Mouse (Mus musculus): ENCODE data around the gene Clec4a2. TPM values are rescaled to one million over a fixed set of nuclear protein-coding genes. Genes with fewer than 3 reads are reported as not detected.
"Not testable (repeated sequence)": the region's sequence is repeated elsewhere in the genome, so short reads cannot be mapped to it uniquely, and the experiment has no call there.

The Clec4a2 gene
- polyA plus RNA-seq (2015; fragmentation: Nextera tagmentation; extraction: Ambion mirVana), result 0.74 and 1.4 TPM in 2 replicates

- peaks cover 12% of the 10 kb centered on the region; the same call in 1 of the 2 replicates for H3K9me3 ChIP-seq
- H3K27ac ChIP-seq (replicated peaks); H3K4me3 ChIP-seq; H3K9ac ChIP-seq; H3K36me3 ChIP-seq; ATAC-seq (ENCODE audit: low read depth); H3K27me3 ChIP-seq; H3K4me2 ChIP-seq; H3K4me1 ChIP-seq (replicated peaks): not testable (repeated sequence)
- WGBS, result 72% methylated on average over 1 of the region's 1 CpGs
Measured at GRCm38 (mm10) chr6:123106128-123106527, at the start of gene Clec4a2. TSS of gene Clec4a2 (plus strand) at chr6:123106428.

GRCm38 (mm10) chr6:123095125-123095843 lies 10.9 kb upstream of the Clec4a2 start:
- Histone ChIP-seq H3K4me2 (no peak overlapping the region), H3K9me3 (peaks cover 4% of the 10 kb centered on the region; the same call in 1 of the 2 replicates), H3K27me3 (no peaks in the 10 kb centered on the region), H3K4me3 (no peak overlapping the region), H3K9ac (no peak overlapping the region), H3K36me3 (no peaks in the 10 kb centered on the region), H3K27ac (replicated peaks) (no peak overlapping the region), H3K4me1 (replicated peaks) (no peaks in the 10 kb centered on the region)
- WGBS, result 94% methylated on average over 4 of the region's 4 CpGs
- ATAC-seq (ENCODE audit: low read depth), result no peak

DNA sequence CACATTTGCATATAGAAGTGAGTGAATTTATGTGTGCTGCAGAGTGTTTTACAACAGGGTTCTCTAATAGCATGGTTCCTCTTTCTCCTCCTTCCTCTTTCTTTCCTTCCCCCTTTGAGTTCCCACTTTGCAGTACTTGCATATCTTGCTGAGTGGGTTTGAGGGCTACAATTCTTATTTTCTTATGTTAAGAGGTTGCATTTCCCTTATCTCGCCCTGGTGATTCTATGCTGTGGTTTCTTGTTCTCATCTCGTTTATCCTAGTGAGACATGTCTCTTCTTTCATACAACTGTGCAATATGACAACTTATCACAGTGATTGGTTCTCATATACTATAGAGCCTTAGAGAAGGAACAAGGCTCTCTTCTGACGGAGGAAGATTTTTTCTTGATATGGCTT lies 17.0 kb downstream of the Clec4a2 start:
- 81% methylated on average over 3 of the region's 3 CpGs for WGBS
- no peaks in the 10 kb centered on the region for H3K27me3 ChIP-seq

GRCm38 (mm10) chr6:123127173-123127572 lies 20.9 kb downstream of the Clec4a2 start:
- WGBS, result 78% methylated on average over 1 of the region's 1 CpGs
- Histone ChIP-seq H3K4me1 (replicated peaks) (no peaks in the 10 kb centered on the region), H3K27ac (replicated peaks) (no peak overlapping the region), H3K9ac (no peak overlapping the region), H3K36me3 (no peaks in the 10 kb centered on the region), H3K4me2 (no peak overlapping the region), H3K27me3 (no peaks in the 10 kb centered on the region), H3K9me3 (no peaks in the 10 kb centered on the region; the same call in 1 of the 2 replicates), H3K4me3 (no peak overlapping the region)
- ATAC-seq (ENCODE audit: low read depth), result no peak

More for the DNA sequence above, 17.0 kb downstream of the Clec4a2 start:
- Histone ChIP-seq H3K27ac (replicated peaks) (no peak overlapping the region), H3K4me1 (replicated peaks) (no peaks in the 10 kb centered on the region), H3K9ac (no peak overlapping the region), H3K9me3 (no peaks in the 10 kb centered on the region), H3K4me2 (no peak overlapping the region), H3K36me3 (no peaks in the 10 kb centered on the region), H3K4me3 (no peak overlapping the region)
- ATAC-seq (ENCODE audit: low read depth), result no peak

GRCm38 (mm10) chr6:123137766-123138526 lies 31.7 kb downstream of the Clec4a2 start:
- not testable (repeated sequence) for H3K9ac ChIP-seq; H3K4me1 ChIP-seq (replicated peaks); H3K36me3 ChIP-seq; H3K27me3 ChIP-seq; H3K4me2 ChIP-seq; ATAC-seq (ENCODE audit: low read depth); H3K4me3 ChIP-seq; H3K9me3 ChIP-seq; H3K27ac ChIP-seq (replicated peaks)
- WGBS, result 72% methylated on average over 29 of the region's 29 CpGs

- Histone ChIP-seq H3K9me3 (no peaks in the 10 kb centered on the region), H3K36me3 (no peaks in the 10 kb centered on the region), H3K4me3 (no peak overlapping the region), H3K4me1 (replicated peaks) (no peaks in the 10 kb centered on the region), H3K27me3 (no peaks in the 10 kb centered on the region), H3K27ac (replicated peaks) (no peak overlapping the region), H3K4me2 (no peak overlapping the region), H3K9ac (no peak overlapping the region)
- ATAC-seq (ENCODE audit: low read depth), result no peak
- WGBS, result 47% methylated on average over 1 of the region's 1 CpGs
Measured at GRCm38 (mm10) chr6:123170106-123170505, 63.9 kb downstream of the Clec4a2 start.

DNA sequence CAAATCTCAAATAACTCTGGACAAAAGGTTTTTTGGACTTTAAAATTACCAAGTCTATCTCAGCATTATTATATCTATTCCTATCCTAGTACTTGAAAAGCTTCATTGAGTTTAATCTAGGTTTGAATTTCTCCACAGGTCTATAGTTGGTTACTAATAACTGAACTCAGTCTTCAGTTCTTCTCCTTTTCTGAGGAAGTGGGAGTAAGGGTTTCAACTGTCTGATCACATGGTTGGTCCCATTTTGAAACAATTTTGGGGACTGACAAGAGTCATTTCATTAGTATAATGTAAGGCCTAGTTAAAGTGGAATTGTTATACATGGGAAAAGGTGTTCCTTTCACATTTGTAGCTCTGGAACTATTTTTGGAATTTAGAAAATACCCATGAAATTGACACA lies 64.8 kb downstream of the Clec4a2 start:
- Histone ChIP-seq H3K4me2 (no peak overlapping the region), H3K27me3 (no peaks in the 10 kb centered on the region), H3K4me1 (replicated peaks) (no peaks in the 10 kb centered on the region), H3K9ac (no peak overlapping the region), H3K9me3 (no peaks in the 10 kb centered on the region), H3K36me3 (no peaks in the 10 kb centered on the region), H3K27ac (replicated peaks) (no peak overlapping the region), H3K4me3 (no peak overlapping the region)
- ATAC-seq (ENCODE audit: low read depth), result no peak

DNA sequence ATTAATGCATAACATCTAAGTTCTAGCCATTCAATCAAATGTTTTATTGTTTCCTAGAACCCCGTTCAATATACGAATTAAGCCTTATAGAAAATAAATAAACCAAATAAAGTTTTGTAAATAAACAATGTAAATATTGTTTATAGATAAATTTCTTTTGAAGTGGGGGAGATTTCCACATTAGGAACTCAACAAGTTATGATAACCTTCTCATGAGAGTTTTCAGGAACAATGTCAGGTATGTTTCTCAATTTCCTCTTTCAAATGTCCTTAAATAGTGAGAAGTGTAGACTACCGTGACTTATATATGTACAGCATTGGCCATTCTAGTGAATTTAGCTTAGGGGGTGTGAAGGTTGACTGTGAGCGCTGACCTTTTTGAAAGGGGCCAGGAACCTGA lies 66.4 kb downstream of the Clec4a2 start, which contains the start of gene Clec4b2:
Clec4b2 (plus strand) TSS at position 301 of the 400 bp plus-strand sequence.
- no peaks in the 10 kb centered on the region for H3K27me3 ChIP-seq
- 89% methylated on average over 4 of the region's 4 CpGs for WGBS
- no peak within 1 kb of the TSS for H3K9ac ChIP-seq
- H3K4me1 ChIP-seq (replicated peaks), result no peaks in the 10 kb centered on the region
- ATAC-seq (ENCODE audit: low read depth), result no peak
- H3K27ac ChIP-seq (replicated peaks), result no peak within 1 kb of the TSS
- H3K36me3 ChIP-seq, result no peaks in the 10 kb centered on the region
- H3K4me3 ChIP-seq, result no peak within 1 kb of the TSS
- H3K9me3 ChIP-seq, result no peaks in the 10 kb centered on the region
- no peak within 1 kb of the TSS for H3K4me2 ChIP-seq

DNA sequence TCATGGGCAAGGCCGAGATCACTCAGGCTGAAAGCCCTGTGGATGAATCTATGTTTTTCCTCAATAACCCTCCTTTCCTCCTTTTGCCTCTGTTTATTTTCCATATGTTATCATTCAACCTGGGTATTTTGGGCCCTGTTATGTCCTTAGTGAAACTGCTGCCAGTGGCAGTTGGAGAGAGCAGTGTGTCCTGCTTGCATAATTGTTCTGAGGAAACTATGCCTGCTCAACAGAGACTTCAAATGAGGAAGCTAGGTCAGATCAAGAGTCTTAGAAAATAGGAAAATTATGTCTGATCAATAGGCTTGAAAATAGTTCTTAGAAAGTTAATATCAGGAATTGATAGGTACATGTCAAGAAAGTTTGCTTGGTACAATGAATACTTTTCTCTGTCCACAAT lies 69.3 kb downstream of the Clec4a2 start:
- H3K9ac ChIP-seq, result no peak overlapping the region
- no peaks in the 10 kb centered on the region for H3K9me3 ChIP-seq
- no peak for ATAC-seq (ENCODE audit: low read depth)
- no peak overlapping the region for H3K4me2 ChIP-seq
- H3K36me3 ChIP-seq, result no peaks in the 10 kb centered on the region
- H3K27me3 ChIP-seq, result no peaks in the 10 kb centered on the region
- H3K4me3 ChIP-seq, result no peak overlapping the region
- no peaks in the 10 kb centered on the region for H3K4me1 ChIP-seq (replicated peaks)
- no peak overlapping the region for H3K27ac ChIP-seq (replicated peaks)
- WGBS, result 74% methylated on average over 1 of the region's 1 CpGs

- not testable (repeated sequence) for H3K9ac ChIP-seq; H3K9me3 ChIP-seq; H3K36me3 ChIP-seq; H3K4me2 ChIP-seq; H3K4me1 ChIP-seq (replicated peaks); H3K27ac ChIP-seq (replicated peaks); H3K4me3 ChIP-seq; ATAC-seq (ENCODE audit: low read depth); H3K27me3 ChIP-seq
- 73% methylated on average over 2 of the region's 2 CpGs for WGBS
Measured at GRCm38 (mm10) chr6:123184862-123185261, 78.6 kb downstream of the Clec4a2 start.
